Mouse (Mus musculus) spleen, adult 2 months (tissue): ENCODE measurements at regions not wholly inside any gene's neighbourhood (a gene's known extent, or its start where the extent isn't known, plus 50 kb on each side); places are given as distances from the start of the nearest gene placed in this dataset.
"Not testable (repeated sequence)": the region's sequence is repeated elsewhere in the genome, so short reads cannot be mapped to it uniquely, and the experiment has no call there.

Source experiments
- CTCF ChIP-seq: fragments of 200-500 bp; IDR thresholded peaks from 2 replicates; pipeline ENCODE4 v1.5.1; 2011; ENCODE audit warnings: mild to moderate bottlenecking, inconsistent platforms; ENCODE audit not compliant: insufficient read depth, insufficient read length, insufficient replicate concordance; ENCODE audit errors: extremely low read depth
- POLR2A ChIP-seq: fragments of 200-500 bp; IDR thresholded peaks from 2 replicates; pipeline ENCODE4 v1.6.1; 2011; ENCODE audit warnings: low read depth, low read length, inconsistent platforms

GRCm38 (mm10) chr4:28235516-28235915 is 577.4 kb upstream of the Epha7 start:
- not testable (repeated sequence) for TF ChIP-seq CTCF, POLR2A
